Mouse (Mus musculus) megakaryocyte progenitor cell, adult 5-6 weeks (primary cell): ENCODE data around the gene Mndal. TPM values are rescaled to one million over a fixed set of nuclear protein-coding genes. Genes with fewer than 3 reads are reported as not detected.

Experiments used
- total RNA-seq, 2 experiments: library from RNA; stranded (forward) in 1 of 2; stranded (reverse) in 1 of 2; fragments of 157-497, 149-512 nt in 1 of 2; fragments of 200-1000 nt in 1 of 2; gene quantifications; 2 replicates each; pipeline versions ENCODE4 v1.2.3 to v1.2.4; 2015 to 2017

Mndal gene
- total RNA-seq, 2 experiments from 2014 or later: 70.3 to 112 TPM

Other genes starting within 250 kb of the Mndal start
- gene Ifi207, start 200.7 kb downstream of the Mndal start, total RNA-seq (2015): 1.4 and 1.9 TPM in 2 replicates
- gene Ifi207, start 200.7 kb downstream of the Mndal start, total RNA-seq (2017): 0.33 and 0.88 TPM in 2 replicates
- 3.6 and 4.1 TPM in 2 replicates for gene Ifi204, start 175.5 kb downstream of the Mndal start, total RNA-seq (2015)
- 4.2 and 4.9 TPM in 2 replicates for gene Ifi204, start 175.5 kb downstream of the Mndal start, total RNA-seq (2017)
- 6.8 and 13.6 TPM in 2 replicates for gene Ifi211, start 29.4 kb downstream of the Mndal start, total RNA-seq (2015)
- 13.6 and 14.5 TPM in 2 replicates for gene Ifi211, start 29.4 kb downstream of the Mndal start, total RNA-seq (2017)
- gene Ifi203, start 181 bp upstream of the Mndal start, total RNA-seq (2015): 59.5 and 87.9 TPM in 2 replicates
- 29.0 and 43.0 TPM in 2 replicates for gene Ifi203, start 181 bp upstream of the Mndal start, total RNA-seq (2017)
- not detected in 2 replicates for gene Ifi202b, start 40.3 kb upstream of the Mndal start, total RNA-seq (2015)
- not detected in 2 replicates for gene Ifi202b, start 40.3 kb upstream of the Mndal start, total RNA-seq (2017)
- gene Ifi205, start 89.3 kb upstream of the Mndal start, total RNA-seq (2015): 5.5 and 7.7 TPM in 2 replicates
- gene Ifi205, start 89.3 kb upstream of the Mndal start, total RNA-seq (2017): 1.8 and 6.5 TPM in 2 replicates
- 0.27 TPM in 1 of 2 replicates, not detected in the other for gene Olfr433, start 98.2 kb upstream of the Mndal start, total RNA-seq (2015)
- 0.12 and 0.17 TPM in 2 replicates for gene Olfr433, start 98.2 kb upstream of the Mndal start, total RNA-seq (2017)
- gene Olfr432, start 106.7 kb upstream of the Mndal start, total RNA-seq (2015): not detected in 2 replicates
- gene Olfr432, start 106.7 kb upstream of the Mndal start, total RNA-seq (2017): under 0.01 TPM in 1 of 2 replicates, not detected in the other
- gene Olfr430, start 124.1 kb upstream of the Mndal start, total RNA-seq (2015): not detected in 2 replicates
- gene Olfr430, start 124.1 kb upstream of the Mndal start, total RNA-seq (2017): not detected in 2 replicates
- gene Olfr429, start 141.8 kb upstream of the Mndal start, total RNA-seq (2015): not detected in 2 replicates
- gene Olfr429, start 141.8 kb upstream of the Mndal start, total RNA-seq (2017): not detected in 2 replicates
- not detected in 2 replicates for gene Olfr427, start 154.4 kb upstream of the Mndal start, total RNA-seq (2015)
- not detected in 2 replicates for gene Olfr427, start 154.4 kb upstream of the Mndal start, total RNA-seq (2017)
- gene Olfr231, start 178.7 kb upstream of the Mndal start, total RNA-seq (2015): not detected in 2 replicates
- gene Olfr231, start 178.7 kb upstream of the Mndal start, total RNA-seq (2017): not detected in 2 replicates
- not detected in 2 replicates for gene Olfr424, start 189.0 kb upstream of the Mndal start, total RNA-seq (2015)
- not detected in 2 replicates for gene Olfr424, start 189.0 kb upstream of the Mndal start, total RNA-seq (2017)
- gene Olfr420, start 213.1 kb upstream of the Mndal start, total RNA-seq (2015): not detected in 2 replicates
- gene Olfr420, start 213.1 kb upstream of the Mndal start, total RNA-seq (2017): not detected in 2 replicates
- gene Spta1, start 230.3 kb upstream of the Mndal start, total RNA-seq (2015): 1.3 and 4.1 TPM in 2 replicates
- 5.9 and 9.9 TPM in 2 replicates for gene Spta1, start 230.3 kb upstream of the Mndal start, total RNA-seq (2017)